Mouse (Mus musculus): ENCODE measurements around the gene Olfr895.

The Olfr895 gene

DNA sequence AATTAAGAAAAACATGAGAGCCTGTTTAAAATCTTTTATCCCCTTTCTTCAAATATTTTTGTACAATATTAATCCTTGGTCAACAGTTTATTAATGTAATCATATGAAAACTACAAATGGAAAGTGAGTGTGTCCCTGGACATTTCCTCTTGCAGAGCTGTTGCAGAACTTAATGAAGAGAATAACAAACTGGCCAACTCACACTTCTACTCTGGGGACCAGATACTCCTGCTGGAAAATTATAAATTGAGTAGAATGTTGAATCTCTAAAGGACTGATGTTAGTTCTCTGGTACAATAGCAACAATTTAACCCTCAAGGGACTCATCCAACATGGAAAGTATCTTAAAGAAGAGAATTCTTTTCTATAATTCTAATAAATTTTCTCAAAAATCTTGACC is at the start of gene Olfr895:
Olfr895 (plus strand) TSS at position 301 of the 400 bp plus-strand sequence.
- DNase-seq (ENCODE audit: low spot score in 2 of 2): no peak

DNA sequence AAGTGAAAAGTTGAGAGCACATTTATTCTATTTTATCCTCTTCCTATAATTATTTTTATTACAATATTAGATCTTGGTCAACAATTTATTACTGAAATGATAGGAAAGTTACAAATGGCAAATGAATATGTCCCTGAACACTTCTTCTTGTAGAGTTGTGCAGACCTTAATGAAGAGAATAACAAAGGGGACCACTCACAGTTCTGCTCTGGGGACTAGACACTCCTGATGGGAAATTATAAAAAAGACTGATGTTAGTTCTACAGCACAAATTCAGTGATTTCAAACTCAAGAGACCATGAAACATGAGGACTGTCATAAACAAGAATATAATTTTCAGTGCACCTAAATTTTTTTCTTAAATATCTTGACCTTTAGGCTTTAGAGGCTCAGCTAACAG is 15.2 kb upstream of the Olfr895 start, which contains the start of gene Olfr143:
Olfr143 (plus strand) TSS at position 301 of the 400 bp plus-strand sequence.
- no peak for DNase-seq (ENCODE audit: low spot score in 2 of 2)

- no peak for DNase-seq (ENCODE audit: low spot score in 2 of 2)
These were observed 23.2 kb downstream of the Olfr895 start, which contains the start of gene Olfr896-ps1 for GRCm38 (mm10) chr9:38290807-38291206. TSS of gene Olfr896-ps1 (plus strand) at chr9:38291107.

Data from right cerebral cortex, adult 2 months (tissue).